Mouse (Mus musculus) embryonic facial prominence, embryonic 10.5 days (tissue): ENCODE data around the gene Rap1gap. TPM values are rescaled to one million over a fixed set of nuclear protein-coding genes. Genes with fewer than 3 reads are reported as not detected.

ENCODE experiments used
- DNase-seq: peaks from one replicate; pipeline ENCODE4 v3.0.0-alpha.2; 2017; ENCODE audit warnings: low spot score
- H3K27ac ChIP-seq: fragments of 300-500 bp; sonication (generic); replicated peaks from 2 replicates; pipeline ENCODE4 v1.5.1; 2016; ENCODE audit warnings: mild to moderate bottlenecking
- H3K27me3 ChIP-seq: fragments of 300-500 bp; sonication (generic); replicated peaks from 2 replicates; pipeline ENCODE4 v1.6.1; 2016; ENCODE audit warnings: low read depth, mild to moderate bottlenecking; ENCODE audit not compliant: poor library complexity, severe bottlenecking
- H3K36me3 ChIP-seq: fragments of 300-500 bp; sonication (generic); replicated peaks from 2 replicates; pipeline ENCODE4 v1.6.1; 2016; ENCODE audit warnings: mild to moderate bottlenecking, moderate library complexity
- H3K4me1 ChIP-seq: fragments of 300-500 bp; sonication (generic); 2 replicates; pipeline ENCODE4 v1.6.1; 2016
- H3K4me3 ChIP-seq: fragments of 300-500 bp; sonication (generic); 2 replicates; pipeline ENCODE4 v1.5.1; 2016; ENCODE audit warnings: mild to moderate bottlenecking, moderate library complexity
- H3K9me3 ChIP-seq: fragments of 300-500 bp; sonication (generic); 2 replicates; pipeline ENCODE4 v1.6.1; 2016; ENCODE audit warnings: mild to moderate bottlenecking
- WGBS: fragments of 180-500 bp; shearing (Covaris S2); methylation state at CpG from one replicate; pipeline ENCODE4 v1.1.7; 2016; 5-methylcytosine and 5-hydroxymethylcytosine counted together
- polyA plus RNA-seq: library from polyadenylated mRNA; unstranded; fragments of >200 nt; fragmentation: Nextera tagmentation; extraction: Ambion mirVana; gene quantifications from 2 replicates; pipeline ENCODE4 v1.2.1, GENCODE M21; 2016

Gene Rap1gap
- polyA plus RNA-seq, 1 experiment from 2014 or later = 6.9 TPM

DNA sequence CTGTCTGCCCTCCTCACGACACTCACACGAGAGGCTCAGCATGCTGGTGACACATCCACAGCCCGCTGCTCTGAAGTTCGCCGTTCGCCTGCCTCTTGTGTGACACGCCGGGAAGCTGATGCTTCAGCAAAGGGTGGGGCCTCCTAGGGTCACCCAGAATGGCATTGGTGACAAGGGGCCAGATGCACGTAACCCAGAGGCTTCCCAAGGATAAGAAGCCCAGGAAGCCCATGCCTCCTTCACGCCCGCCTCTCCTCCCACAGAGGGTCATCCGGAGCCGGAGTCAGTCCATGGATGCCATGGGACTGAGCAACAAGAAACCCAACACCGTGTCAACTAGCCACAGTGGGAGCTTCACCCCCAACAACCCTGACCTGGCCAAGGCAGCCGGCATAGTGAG lies 57.0 kb downstream of the Rap1gap start:
- Histone ChIP-seq H3K27ac (no peak overlapping the region), H3K27me3 (peaks cover 92% of the 10 kb centered on the region)
- 87% methylated on average over 15 of the region's 15 CpGs for WGBS

GRCm38 (mm10) chr4:137722230-137722629 lies 57.7 kb downstream of the Rap1gap start:
- no peaks in the 10 kb centered on the region for H3K36me3 ChIP-seq
- no peaks in the 10 kb centered on the region for H3K9me3 ChIP-seq
- peaks cover 92% of the 10 kb centered on the region for H3K27me3 ChIP-seq
- H3K4me3 ChIP-seq = no peak overlapping the region
- DNase-seq = no peak
- WGBS = 83% methylated on average over 3 of the region's 3 CpGs
- peaks cover 74% of the 10 kb centered on the region for H3K4me1 ChIP-seq
- H3K27ac ChIP-seq = no peak overlapping the region

More for the DNA sequence above, 57.0 kb downstream of the Rap1gap start:
- Histone ChIP-seq H3K9me3 (no peaks in the 10 kb centered on the region), H3K4me3 (no peak overlapping the region), H3K4me1 (peaks cover 72% of the 10 kb centered on the region), H3K36me3 (no peaks in the 10 kb centered on the region)
- no peak for DNase-seq

DNA sequence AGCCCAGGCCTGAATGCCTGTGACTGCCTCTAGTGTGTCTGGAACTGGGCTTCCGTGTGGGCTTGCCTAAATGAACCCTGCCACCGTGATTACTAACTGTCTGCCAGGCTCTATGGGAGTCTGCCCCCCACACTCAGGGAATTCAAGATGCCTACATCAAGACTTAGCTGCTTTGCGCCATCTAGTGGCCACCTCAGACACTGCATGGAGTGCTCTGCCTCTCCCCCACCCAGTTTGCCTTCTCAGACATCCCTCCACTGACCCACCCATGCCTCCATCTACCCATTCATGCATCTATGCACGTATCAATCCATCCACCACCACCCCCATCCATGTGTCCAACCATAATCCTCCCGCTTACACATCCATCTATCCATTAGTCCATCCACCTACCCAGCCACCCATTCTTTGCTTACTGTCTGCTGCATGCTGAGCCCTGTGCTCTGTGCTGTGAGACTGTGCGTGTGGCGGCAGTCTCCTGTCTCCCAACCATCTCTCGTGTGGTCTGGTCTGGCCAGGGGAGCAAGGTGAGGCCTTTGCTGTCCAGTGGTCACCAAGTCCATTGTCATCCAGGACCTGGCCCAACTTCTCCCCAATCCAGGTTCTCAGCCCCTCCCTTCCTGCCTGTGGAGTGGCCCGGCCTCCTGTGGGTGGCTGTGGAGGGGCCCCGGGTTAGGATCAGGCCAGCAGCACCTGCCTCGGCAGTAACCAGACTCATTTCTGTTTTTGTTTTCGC lies 58.3 kb downstream of the Rap1gap start:
- H3K36me3 ChIP-seq = no peaks in the 10 kb centered on the region
- WGBS = 27% methylated on average over 12 of the region's 12 CpGs
- H3K4me1 ChIP-seq = peaks cover 74% of the 10 kb centered on the region
- peak; percentile 83 for DNase-seq
- peaks cover 92% of the 10 kb centered on the region for H3K27me3 ChIP-seq
- H3K27ac ChIP-seq = no peak overlapping the region
- no peaks in the 10 kb centered on the region for H3K9me3 ChIP-seq
- peak overlapping the region; percentile 39 for H3K4me3 ChIP-seq

DNA sequence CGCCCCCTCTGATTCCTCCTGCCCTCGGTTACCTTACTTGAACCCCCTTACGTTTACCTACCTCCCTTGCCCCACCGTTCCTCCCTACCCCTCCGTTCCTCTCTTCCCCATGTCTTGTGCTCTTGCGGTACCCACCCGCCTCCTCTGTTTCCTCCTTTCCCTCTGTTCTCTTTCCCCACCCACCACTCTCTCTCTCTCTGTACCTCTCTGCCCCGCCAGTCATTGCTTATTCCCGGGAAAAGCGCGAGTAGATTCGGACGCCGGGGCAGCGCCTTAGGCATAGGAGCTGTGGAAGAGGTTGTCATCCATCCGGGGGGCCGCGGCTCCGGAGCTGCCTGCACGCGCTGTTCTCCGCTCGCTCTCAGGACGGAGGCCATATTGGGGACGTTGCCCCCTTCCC lies 59.0 kb downstream of the Rap1gap start:
- 40% methylated on average over 25 of the region's 25 CpGs for WGBS
- no peak overlapping the region; the same call in 1 of the 2 replicates for H3K27ac ChIP-seq
- H3K36me3 ChIP-seq = no peaks in the 10 kb centered on the region
- peak; percentile 33 for DNase-seq
- H3K4me1 ChIP-seq = peaks cover 75% of the 10 kb centered on the region
- peak overlapping the region; percentile 39 for H3K4me3 ChIP-seq
- H3K9me3 ChIP-seq = no peaks in the 10 kb centered on the region
- H3K27me3 ChIP-seq = peaks cover 92% of the 10 kb centered on the region

DNA sequence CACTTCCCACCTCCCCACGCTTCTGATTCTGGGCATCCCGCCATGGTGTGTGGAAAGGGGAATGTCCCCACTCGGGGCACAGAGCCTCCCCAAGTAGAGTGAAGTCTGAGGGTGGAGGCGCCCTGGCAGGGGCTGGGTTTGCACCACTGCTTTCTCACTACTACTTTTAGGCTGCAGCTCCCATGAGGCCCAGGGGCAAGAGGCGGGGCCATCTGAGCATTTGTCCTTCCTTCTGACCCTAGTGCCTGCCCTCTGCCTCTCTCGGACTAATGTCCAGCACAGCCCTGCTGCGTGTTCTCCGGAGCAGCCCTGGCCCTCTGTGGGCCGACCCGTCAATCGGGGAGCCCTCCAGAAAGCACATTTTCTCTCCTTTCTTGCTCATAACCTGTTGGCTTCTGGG lies 59.7 kb downstream of the Rap1gap start:
- H3K27ac ChIP-seq = no peak overlapping the region; the same call in 1 of the 2 replicates
- H3K9me3 ChIP-seq = no peaks in the 10 kb centered on the region
- peaks cover 92% of the 10 kb centered on the region for H3K27me3 ChIP-seq
- 55% methylated on average over 11 of the region's 11 CpGs for WGBS
- peaks cover 75% of the 10 kb centered on the region for H3K4me1 ChIP-seq
- no peaks in the 10 kb centered on the region for H3K36me3 ChIP-seq
- no peak for DNase-seq
- peak overlapping the region; percentile 39 for H3K4me3 ChIP-seq

GRCm38 (mm10) chr4:137724766-137725165 lies 60.2 kb downstream of the Rap1gap start:
- peak overlapping the region; percentile 39 for H3K4me3 ChIP-seq
- H3K27me3 ChIP-seq = peaks cover 94% of the 10 kb centered on the region
- DNase-seq = peak; percentile 77
- H3K9me3 ChIP-seq = no peaks in the 10 kb centered on the region
- peaks cover 75% of the 10 kb centered on the region for H3K4me1 ChIP-seq
- 44% methylated on average over 8 of the region's 8 CpGs for WGBS
- H3K27ac ChIP-seq = no peak overlapping the region
- H3K36me3 ChIP-seq = no peaks in the 10 kb centered on the region

GRCm38 (mm10) chr4:137725541-137726145 lies 61.1 kb downstream of the Rap1gap start:
- DNase-seq = no peak
- Histone ChIP-seq H3K4me3 (no peak overlapping the region), H3K27ac (no peak overlapping the region), H3K36me3 (no peaks in the 10 kb centered on the region), H3K27me3 (peaks cover 91% of the 10 kb centered on the region), H3K4me1 (peaks cover 68% of the 10 kb centered on the region), H3K9me3 (no peaks in the 10 kb centered on the region)
- 75% methylated on average over 13 of the region's 13 CpGs for WGBS

- 80% methylated on average over 18 of the region's 18 CpGs for WGBS
- peaks cover 89% of the 10 kb centered on the region for H3K27me3 ChIP-seq
- peak overlapping the region; percentile 72 for H3K27ac ChIP-seq
- H3K9me3 ChIP-seq = no peaks in the 10 kb centered on the region
- H3K4me3 ChIP-seq = peak overlapping the region; percentile 45
- H3K4me1 ChIP-seq = peaks cover 71% of the 10 kb centered on the region
- no peaks in the 10 kb centered on the region for H3K36me3 ChIP-seq
- DNase-seq = no peak
These were observed 62.4 kb downstream of the Rap1gap start for GRCm38 (mm10) chr4:137726739-137727505.

DNA sequence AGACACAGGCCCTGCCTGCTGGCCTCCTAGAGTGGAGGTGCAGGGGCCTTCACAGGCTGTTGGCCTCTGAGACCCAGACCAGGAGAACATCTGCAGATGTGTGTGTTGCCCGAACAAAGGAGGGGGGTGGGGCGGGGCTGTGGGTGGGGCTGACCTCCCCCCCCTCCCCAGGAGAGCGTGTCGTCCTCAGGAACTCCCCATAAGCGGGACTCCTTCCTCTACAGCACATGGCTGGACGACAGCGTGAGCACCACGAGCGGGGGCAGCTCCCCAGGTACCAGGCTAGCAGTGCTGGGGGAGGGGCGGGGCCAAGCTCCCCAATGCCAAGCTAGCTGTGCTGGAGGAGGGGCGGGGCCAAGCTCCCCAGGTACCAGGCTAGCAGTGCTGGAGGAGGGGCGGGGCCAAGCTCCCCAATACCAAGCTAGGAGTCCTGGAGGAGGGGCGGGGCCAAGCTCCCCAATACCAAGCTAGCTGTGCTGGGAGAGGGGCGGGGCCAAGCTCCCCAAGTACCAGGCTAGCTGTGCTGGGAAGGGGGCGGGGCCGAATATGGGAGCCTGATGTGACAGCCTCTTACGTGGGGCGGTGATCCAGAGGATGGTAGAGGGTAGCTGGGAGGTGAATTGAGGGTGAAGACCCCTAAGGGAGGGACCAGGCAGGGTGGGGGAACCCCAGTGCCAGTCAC lies 63.1 kb downstream of the Rap1gap start:
- H3K27ac ChIP-seq = peak overlapping the region; percentile 72
- H3K4me3 ChIP-seq = peak overlapping the region; percentile 45
- H3K4me1 ChIP-seq = peaks cover 68% of the 10 kb centered on the region
- H3K36me3 ChIP-seq = no peaks in the 10 kb centered on the region
- DNase-seq = peak; percentile 74
- H3K27me3 ChIP-seq = peaks cover 90% of the 10 kb centered on the region
- WGBS = 3% methylated on average over 18 of the region's 18 CpGs
- no peaks in the 10 kb centered on the region for H3K9me3 ChIP-seq

GRCm38 (mm10) chr4:137728399-137729154 lies 64.1 kb downstream of the Rap1gap start:
- Histone ChIP-seq H3K27me3 (peaks cover 86% of the 10 kb centered on the region), H3K4me3 (peak overlapping the region; percentile 56), H3K9me3 (no peaks in the 10 kb centered on the region), H3K4me1 (peaks cover 59% of the 10 kb centered on the region), H3K36me3 (no peaks in the 10 kb centered on the region), H3K27ac (peak overlapping the region; percentile 35)
- WGBS = 9% methylated on average over 17 of the region's 17 CpGs
- peak; percentile 62 for DNase-seq

DNA sequence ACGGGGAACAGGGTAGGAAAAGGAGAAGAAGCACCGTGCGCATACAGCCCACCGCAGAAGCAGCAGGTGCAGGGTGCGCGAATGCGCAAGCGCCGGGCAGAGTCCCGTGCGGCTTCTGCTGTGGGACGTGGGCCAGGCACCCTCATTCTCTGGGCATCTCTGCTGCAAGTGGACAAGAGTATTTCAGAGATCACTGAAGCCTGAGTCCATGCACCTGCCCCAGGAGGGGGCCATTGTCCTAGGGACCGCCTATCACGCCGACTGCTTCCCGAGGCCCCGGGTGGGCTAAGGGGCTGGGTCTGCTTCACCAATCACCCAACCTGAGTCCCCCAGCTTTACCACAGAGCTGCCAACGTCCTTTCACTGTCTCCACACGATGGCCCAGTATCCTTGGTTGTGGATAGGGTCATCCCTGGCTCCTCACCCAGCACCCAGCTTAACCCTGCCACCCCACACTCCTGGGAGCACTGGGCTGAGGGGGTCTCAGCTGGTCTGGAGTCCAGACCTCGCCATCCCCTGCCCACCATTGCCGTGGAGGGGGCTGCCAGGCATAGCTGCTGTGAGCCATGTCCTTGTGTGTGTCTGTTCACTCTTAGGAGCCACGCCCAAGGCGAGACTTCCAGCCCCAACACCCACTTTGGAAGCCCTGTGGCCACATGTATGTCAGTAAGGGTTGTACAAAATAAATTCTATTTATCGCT lies 64.8 kb downstream of the Rap1gap start:
- Histone ChIP-seq H3K36me3 (no peaks in the 10 kb centered on the region), H3K27me3 (peaks cover 79% of the 10 kb centered on the region), H3K27ac (peak overlapping the region; percentile 35), H3K9me3 (no peaks in the 10 kb centered on the region), H3K4me1 (peaks cover 51% of the 10 kb centered on the region), H3K4me3 (peak overlapping the region; percentile 56)
- 18% methylated on average over 24 of the region's 24 CpGs for WGBS
- DNase-seq = no peak
